Mouse (Mus musculus) kidney, postnatal 0 days (tissue): ENCODE data around the gene Arpc5l. TPM values are rescaled to one million over a fixed set of nuclear protein-coding genes. Genes with fewer than 3 reads are reported as not detected.

Experiments used
- ATAC-seq: fragments of 200-750 bp; cut with Nextera tagmentation; replicated peaks from 2 replicates; pipeline ENCODE4 v1.8.0; 2017; ENCODE audit warnings: low read depth, moderate number of reproducible peaks, moderate TSS enrichment, moderate library complexity; ENCODE audit not compliant: low FRiP score
- DNase-seq: peaks from one replicate; pipeline ENCODE4 v3.0.0-alpha.2; 2016; ENCODE audit warnings: low spot score
- H3K27ac ChIP-seq: fragments of 300-500 bp; sonication (generic); 2 replicates; pipeline ENCODE4 v1.5.1; 2014; ENCODE audit warnings: mild to moderate bottlenecking
- H3K27me3 ChIP-seq: fragments of 300-500 bp; sonication (generic); 2 replicates; pipeline ENCODE4 v1.6.1; 2014; ENCODE audit warnings: low read length, mixed read lengths; ENCODE audit not compliant: insufficient read depth
- H3K36me3 ChIP-seq: fragments of 300-500 bp; sonication (generic); 2 replicates; pipeline ENCODE4 v1.6.1; 2014; ENCODE audit warnings: low read length, mixed read lengths; ENCODE audit not compliant: insufficient read depth
- H3K4me1 ChIP-seq: fragments of 300-500 bp; sonication (generic); replicated peaks from 2 replicates; pipeline ENCODE4 v1.6.1; 2014; ENCODE audit warnings: antibody characterized with exemption, low read length, mixed read lengths; ENCODE audit not compliant: insufficient read depth
- H3K4me2 ChIP-seq: fragments of 300-500 bp; sonication (generic); 2 replicates; pipeline ENCODE4 v1.6.1; 2014; ENCODE audit warnings: mild to moderate bottlenecking, low read length, moderate library complexity, mixed read lengths
- H3K4me3 ChIP-seq: fragments of 300-500 bp; sonication (generic); replicated peaks from 2 replicates; pipeline ENCODE4 v1.5.1; 2014; ENCODE audit warnings: low read depth, low read length
- H3K9ac ChIP-seq: fragments of 300-500 bp; sonication (generic); 2 replicates; pipeline ENCODE4 v1.6.1; 2014; ENCODE audit warnings: low read depth, low read length
- H3K9me3 ChIP-seq: fragments of 300-500 bp; sonication (generic); replicated peaks from 2 replicates; pipeline ENCODE4 v1.6.1; 2016; ENCODE audit warnings: low read length, inconsistent platforms, mixed read lengths
- CTCF ChIP-seq: IDR thresholded peaks from 2 replicates; pipeline ENCODE4 v1.5.1; 2016; ENCODE audit warnings: antibody characterized with exemption, low read depth, mild to moderate bottlenecking, moderate library complexity
- WGBS: fragments of 180-500 bp; shearing (Covaris S2); extraction: QIAGEN DNeasy Blood & Tissue Kit; methylation state at CpG from one replicate; pipeline ENCODE4 v1.1.7; 2014; 5-methylcytosine and 5-hydroxymethylcytosine counted together
- polyA plus RNA-seq: library from polyadenylated mRNA; unstranded; fragments of >200 nt; fragmentation: Nextera tagmentation; extraction: Ambion mirVana; gene quantifications from 2 replicates; pipeline ENCODE4 v1.2.1, GENCODE M21; 2015

Gene Arpc5l
- polyA plus RNA-seq, 1 experiment from 2014 or later = 133 TPM

DNA sequence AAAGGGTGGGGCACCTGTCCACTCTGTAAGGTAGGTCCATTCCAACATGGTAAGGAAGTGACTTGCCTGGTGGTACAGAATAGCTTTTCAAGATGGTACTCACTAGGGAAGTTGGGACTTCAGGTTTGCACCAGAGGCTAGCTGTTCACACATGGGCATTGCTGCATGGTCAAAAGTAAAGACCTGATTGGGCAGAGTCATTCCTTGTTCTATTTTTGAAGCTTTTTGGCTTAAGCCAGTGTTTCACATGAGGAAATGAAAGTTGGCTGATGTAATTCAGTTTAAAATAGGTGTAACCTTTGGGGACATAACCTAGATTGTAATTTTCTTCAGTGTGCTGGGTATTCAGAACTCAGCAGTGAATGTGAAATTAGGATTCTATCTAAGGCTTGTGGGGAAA is 6.1 kb downstream of the Arpc5l start:
- Histone ChIP-seq H3K36me3 (peaks cover 28% of the 10 kb centered on the region), H3K9ac (no peak overlapping the region), H3K4me1 (peaks cover 6% of the 10 kb centered on the region), H3K4me2 (no peak overlapping the region), H3K4me3 (no peak overlapping the region), H3K27me3 (no peaks in the 10 kb centered on the region), H3K9me3 (no peaks in the 10 kb centered on the region), H3K27ac (no peak overlapping the region)
- TF ChIP-seq CTCF = no peak
- no peak for ATAC-seq
- no peak for DNase-seq

DNA sequence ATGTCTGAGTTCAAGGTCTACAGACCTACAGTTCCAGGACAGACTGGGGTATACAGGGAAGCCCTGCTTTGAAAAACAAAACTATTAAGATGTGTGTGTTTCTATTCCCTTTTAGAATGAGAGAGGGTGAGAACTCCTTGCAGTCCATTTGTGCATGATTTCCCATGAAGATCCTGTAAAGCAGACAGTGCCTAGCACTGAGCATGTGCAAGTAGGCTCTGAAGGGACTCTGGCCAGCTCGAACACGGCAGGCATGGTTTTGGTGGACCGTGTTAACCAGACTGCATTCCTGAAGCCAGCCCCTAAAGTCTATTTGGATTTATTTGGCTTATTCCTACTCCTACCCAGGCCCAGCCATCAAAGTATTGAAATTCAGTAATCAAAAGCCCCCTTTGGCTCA is 6.8 kb downstream of the Arpc5l start:
- Histone ChIP-seq H3K4me3 (no peak overlapping the region), H3K27ac (no peak overlapping the region), H3K27me3 (no peaks in the 10 kb centered on the region), H3K4me2 (no peak overlapping the region), H3K36me3 (peaks cover 36% of the 10 kb centered on the region), H3K9ac (no peak overlapping the region), H3K9me3 (no peaks in the 10 kb centered on the region), H3K4me1 (peaks cover 6% of the 10 kb centered on the region)
- DNase-seq = no peak
- 86% methylated on average over 3 of the region's 3 CpGs for WGBS
- no peak for ATAC-seq
- no peak for TF ChIP-seq CTCF

DNA sequence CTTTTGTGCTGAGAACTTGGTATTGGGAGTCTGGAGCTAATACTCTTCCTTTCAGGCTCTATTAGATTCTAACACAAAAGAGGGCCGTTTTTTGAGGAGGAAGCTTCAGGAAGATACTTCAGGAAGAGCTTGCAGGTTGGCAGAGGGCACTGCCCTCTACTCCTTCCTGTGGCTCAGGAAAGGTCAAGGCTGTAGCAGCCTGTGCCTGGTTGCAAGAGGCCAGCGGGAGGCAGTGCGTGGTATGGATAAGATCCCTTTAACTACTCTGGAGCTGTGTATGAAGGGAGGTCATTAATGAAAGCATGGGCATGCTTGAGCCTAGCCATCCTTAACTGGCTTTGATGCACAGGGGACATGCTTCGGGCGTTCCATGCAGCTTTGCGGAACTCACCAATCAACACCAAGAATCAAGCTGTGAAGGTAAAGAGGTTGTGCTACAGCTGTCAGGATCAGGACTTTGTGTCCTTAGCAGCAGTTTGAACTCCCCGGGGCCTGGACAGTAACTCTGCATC is 7.7 kb downstream of the Arpc5l start:
- Histone ChIP-seq H3K4me3 (no peak overlapping the region), H3K27ac (no peak overlapping the region), H3K9ac (no peak overlapping the region), H3K27me3 (no peaks in the 10 kb centered on the region), H3K4me1 (peaks cover 6% of the 10 kb centered on the region), H3K9me3 (no peaks in the 10 kb centered on the region), H3K36me3 (peaks cover 37% of the 10 kb centered on the region), H3K4me2 (no peak overlapping the region)
- DNase-seq = no peak
- ATAC-seq = no peak
- 84% methylated on average over 7 of the region's 7 CpGs for WGBS
- no peak for TF ChIP-seq CTCF

DNA sequence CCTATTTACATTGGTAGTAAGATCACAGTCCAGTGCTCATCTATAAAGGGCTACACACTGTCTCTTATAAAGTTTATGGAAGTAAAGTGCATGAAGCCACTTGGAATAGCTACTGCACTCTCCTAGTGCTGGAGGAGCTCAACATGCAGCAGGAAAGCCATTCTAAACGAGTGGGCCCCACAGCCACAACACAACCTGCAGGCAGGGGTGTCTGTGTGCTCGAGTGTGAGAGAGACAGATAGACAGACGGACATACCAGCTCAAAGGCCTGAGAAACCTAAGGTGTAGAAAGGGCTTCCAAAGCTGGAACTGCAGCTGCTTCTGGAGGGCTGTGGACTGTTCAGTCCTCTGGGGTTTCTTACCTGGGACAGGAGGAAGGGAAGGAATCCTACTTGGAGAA is 11.4 kb downstream of the Arpc5l start:
- Histone ChIP-seq H3K36me3 (peaks cover 57% of the 10 kb centered on the region), H3K9ac (no peak overlapping the region), H3K4me1 (no peaks in the 10 kb centered on the region), H3K9me3 (no peaks in the 10 kb centered on the region), H3K27me3 (no peaks in the 10 kb centered on the region), H3K4me3 (no peak overlapping the region), H3K4me2 (no peak overlapping the region), H3K27ac (no peak overlapping the region)
- TF ChIP-seq CTCF = no peak
- WGBS = 77% methylated on average over 3 of the region's 3 CpGs
- DNase-seq (no peak), ATAC-seq (no peak)

DNA sequence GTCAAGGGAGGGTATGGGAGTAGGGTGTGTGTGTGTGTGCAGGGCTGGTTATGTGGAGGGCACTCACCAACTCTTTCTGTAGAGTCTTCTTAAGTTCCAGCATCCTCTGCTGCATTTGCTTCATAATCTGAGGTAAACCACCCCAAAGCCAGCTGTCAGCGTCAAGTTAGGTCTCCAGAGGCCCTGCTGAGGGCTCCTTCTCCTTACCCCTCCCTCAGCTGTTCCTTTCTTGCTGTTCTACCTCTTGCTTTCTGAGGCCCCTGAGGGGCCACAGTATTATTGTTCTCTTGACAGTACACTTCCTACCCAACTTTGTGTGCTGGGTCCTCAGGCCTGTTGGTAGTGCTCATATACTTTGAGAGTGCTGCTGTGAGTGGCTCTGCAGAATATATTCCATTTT is 14.9 kb downstream of the Arpc5l start:
- no peak for TF ChIP-seq CTCF
- no peaks in the 10 kb centered on the region for H3K9me3 ChIP-seq
- no peak overlapping the region for H3K4me2 ChIP-seq
- H3K4me1 ChIP-seq = no peaks in the 10 kb centered on the region
- H3K4me3 ChIP-seq = no peak overlapping the region
- no peak overlapping the region for H3K9ac ChIP-seq
- no peak for DNase-seq
- H3K27me3 ChIP-seq = no peaks in the 10 kb centered on the region
- 100% methylated on average over 1 of the region's 1 CpGs for WGBS
- H3K27ac ChIP-seq = no peak overlapping the region
- H3K36me3 ChIP-seq = peaks cover 66% of the 10 kb centered on the region
- no peak for ATAC-seq

DNA sequence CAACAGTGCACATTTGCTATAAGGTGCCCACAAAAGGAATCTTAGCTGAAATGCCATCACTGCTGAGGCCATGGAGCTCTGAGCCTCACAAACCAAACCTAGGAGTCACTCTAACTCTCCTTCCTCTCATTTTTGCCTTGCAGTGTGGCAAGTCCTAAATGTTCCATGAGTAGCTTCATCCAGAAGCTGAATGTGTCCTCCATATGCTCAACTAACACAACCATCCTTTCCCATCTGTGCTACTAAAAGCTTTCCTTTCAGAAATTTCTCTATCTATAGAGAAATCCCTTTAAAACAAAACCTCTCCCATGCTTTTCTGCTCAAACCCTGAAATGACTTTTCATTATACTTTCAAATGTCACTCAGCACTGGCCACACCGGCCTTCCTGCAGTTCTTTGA is 26.5 kb downstream of the Arpc5l start:
- ATAC-seq (no peak), DNase-seq (no peak)
- H3K36me3 ChIP-seq = peaks cover 53% of the 10 kb centered on the region
- no peak overlapping the region for H3K4me3 ChIP-seq
- H3K9me3 ChIP-seq = no peaks in the 10 kb centered on the region
- H3K9ac ChIP-seq = no peak overlapping the region
- H3K27me3 ChIP-seq = no peaks in the 10 kb centered on the region
- H3K27ac ChIP-seq = no peak overlapping the region
- WGBS = 95% methylated on average over 1 of the region's 1 CpGs
- no peak overlapping the region for H3K4me2 ChIP-seq
- no peak for TF ChIP-seq CTCF
- no peaks in the 10 kb centered on the region for H3K4me1 ChIP-seq

DNA sequence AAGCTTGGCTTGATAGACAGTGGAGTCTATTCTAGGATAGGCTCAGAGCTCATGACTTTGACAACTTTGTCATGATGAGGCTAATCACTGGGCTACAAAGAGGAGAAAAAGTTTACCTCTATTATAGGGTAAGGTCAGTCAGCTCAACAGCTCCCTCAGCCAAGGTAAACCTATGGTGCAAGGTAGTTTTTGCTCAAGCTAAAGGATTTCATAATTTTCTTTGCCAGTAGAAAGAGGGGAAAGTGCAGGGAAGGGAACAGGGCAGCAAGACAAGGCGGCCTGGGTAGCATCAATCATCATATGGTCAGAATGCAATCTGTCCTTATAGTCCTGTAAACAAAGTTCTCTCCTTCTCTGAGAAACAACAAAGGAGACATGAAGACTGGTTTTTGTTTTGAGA is 35.1 kb downstream of the Arpc5l start:
- Histone ChIP-seq H3K36me3 (peaks cover 34% of the 10 kb centered on the region), H3K27ac (no peak overlapping the region), H3K9me3 (no peaks in the 10 kb centered on the region), H3K4me2 (no peak overlapping the region), H3K4me1 (no peaks in the 10 kb centered on the region), H3K4me3 (no peak overlapping the region), H3K27me3 (no peaks in the 10 kb centered on the region), H3K9ac (no peak overlapping the region)
- 100% methylated on average over 1 of the region's 1 CpGs for WGBS
- TF ChIP-seq CTCF = no peak
- no peak for ATAC-seq
- DNase-seq = no peak
